Mouse (Mus musculus) cerebellum, adult 11 months (tissue): ENCODE results near the gene Herc2.

ENCODE experiments used
- DNase-seq: peaks from one replicate; pipeline ENCODE4 v3.0.0; 2022

Gene Herc2

DNA sequence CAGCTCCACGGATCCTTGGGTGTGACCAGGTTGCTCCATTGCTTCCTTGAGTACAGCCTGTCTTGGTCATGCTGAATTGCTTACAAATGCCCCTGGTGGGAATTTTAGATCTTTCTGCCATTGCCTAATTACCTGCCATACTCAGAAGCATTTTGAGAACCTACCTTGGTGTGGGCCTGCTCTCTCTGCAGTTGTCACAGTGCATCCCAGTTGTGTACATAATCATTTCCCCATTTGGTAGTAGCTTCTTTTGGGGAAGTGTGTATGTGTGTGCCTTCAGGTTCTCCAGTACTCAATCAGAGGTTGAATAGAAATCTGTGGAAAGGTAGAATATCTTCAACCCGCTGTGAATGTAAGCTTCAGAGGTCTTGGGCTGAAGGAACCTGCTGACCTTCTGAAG is 153.3 kb downstream of the Herc2 start:
- DNase-seq, result no peak

- DNase-seq, result no peak
These were observed 154.9 kb downstream of the Herc2 start for GRCm38 (mm10) chr7:56204877-56205276.

DNA sequence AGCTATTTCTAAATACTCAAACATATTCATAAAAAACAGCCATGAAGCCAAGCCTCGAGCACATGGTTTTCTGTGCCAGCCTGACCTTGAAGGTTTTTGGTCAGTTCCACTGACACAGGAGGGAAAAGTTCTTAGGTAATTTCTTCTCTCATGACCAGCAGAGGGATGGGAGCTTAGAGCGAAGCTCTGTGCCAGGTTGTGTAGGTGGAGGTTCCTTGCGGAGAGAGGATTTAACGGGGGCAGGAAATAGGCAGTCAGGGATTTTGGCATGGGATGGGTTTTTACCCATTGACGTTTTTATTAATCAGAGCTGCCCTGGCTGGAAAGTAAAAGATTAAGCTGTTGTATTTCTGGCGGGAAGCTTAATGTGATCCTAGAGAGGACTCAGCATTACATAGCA is 170.8 kb downstream of the Herc2 start:
- no peak for DNase-seq

GRCm38 (mm10) chr7:56235794-56236423 is 185.9 kb downstream of the Herc2 start:
- DNase-seq, result no peak

DNA sequence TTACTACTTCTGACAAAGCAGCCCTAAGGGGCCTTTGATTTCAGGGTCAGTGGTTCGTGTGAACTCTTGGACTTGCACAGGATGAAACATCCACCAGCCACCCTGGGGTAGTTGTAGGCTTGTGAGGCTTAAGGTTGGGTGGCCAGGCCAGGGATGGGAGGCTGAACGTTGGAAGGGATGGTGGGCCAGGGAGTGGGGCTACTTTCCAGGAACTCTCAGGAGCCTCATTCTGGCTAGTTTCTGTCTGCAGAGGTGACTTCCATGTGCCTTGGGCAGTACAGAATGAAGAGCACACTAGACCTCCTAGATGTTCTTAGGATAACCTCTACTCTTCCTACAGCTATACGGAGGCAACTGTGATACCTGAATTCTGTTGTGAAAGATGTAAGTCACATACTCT is 186.6 kb downstream of the Herc2 start:
- no peak for DNase-seq

GRCm38 (mm10) chr7:56239543-56239942 is 189.5 kb downstream of the Herc2 start, which contains the start of gene Oca2:
Gene Oca2, plus strand, starts transcription at chr7:56239760.
- DNase-seq, result no peak

- DNase-seq, result no peak
These were observed 204.6 kb downstream of the Herc2 start for GRCm38 (mm10) chr7:56254568-56254967.

DNA sequence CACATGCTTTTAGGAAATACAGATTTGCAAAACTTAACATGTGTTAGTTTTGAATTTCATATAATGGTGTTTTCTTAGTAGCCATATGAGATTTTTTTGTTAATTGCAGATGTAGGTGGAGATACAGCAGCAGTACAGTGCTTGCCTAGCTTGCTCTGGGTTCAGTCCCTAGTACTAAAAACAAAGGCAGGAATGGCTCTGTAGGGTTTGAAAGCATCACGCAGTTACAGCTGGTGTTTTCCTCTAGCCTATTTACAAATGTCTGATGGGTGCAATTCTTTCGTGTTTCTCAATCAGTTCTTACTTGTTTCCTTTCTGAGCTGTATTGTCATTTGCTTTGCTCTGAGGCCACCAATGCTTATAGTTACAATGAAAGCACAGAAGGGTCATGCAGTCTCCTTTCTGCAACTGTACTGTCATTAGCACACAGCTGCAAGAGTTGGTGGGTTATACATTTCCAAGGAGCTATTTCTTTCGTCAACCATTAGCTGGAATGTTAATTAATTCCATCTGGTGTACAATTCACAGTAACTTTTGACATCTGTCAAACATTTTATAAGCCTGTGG is 208.0 kb downstream of the Herc2 start:
- no peak for DNase-seq

- no peak for DNase-seq
These were observed 227.5 kb downstream of the Herc2 start for GRCm38 (mm10) chr7:56277506-56277905.
